Mouse (Mus musculus) ES-E14 (cell line): ENCODE measurements around the gene Ncaph2. TPM values are rescaled to one million over a fixed set of nuclear protein-coding genes. Genes with fewer than 3 reads are reported as not detected.

ENCODE experiments used
- DNase-seq: peaks from one replicate; pipeline ENCODE4 v3.0.0-alpha.2; 2013; ENCODE audit warnings: low read depth, low spot score
- H3K27ac ChIP-seq: 2 replicates; pipeline ENCODE4 v1.5.1; 2012; ENCODE audit warnings: low read depth, mild to moderate bottlenecking, low read length, moderate library complexity, mixed read lengths; ENCODE audit not compliant: poor library complexity, insufficient read depth, severe bottlenecking
- H3K36me3 ChIP-seq: 2 replicates; pipeline ENCODE4 v1.6.1; 2012; ENCODE audit warnings: mild to moderate bottlenecking, low read length, moderate library complexity, mixed read lengths; ENCODE audit not compliant: control insufficient read depth, poor library complexity, insufficient read depth, severe bottlenecking
- H3K4me1 ChIP-seq, 2 experiments: fragments of 150-350 bp in 1 of 2; sonication (generic) in 1 of 2; 2 replicates each; pipeline ENCODE4 v1.6.1; 2012; ENCODE audit warnings: low read length in 2 of 2, mild to moderate bottlenecking in 1 of 2, mixed read lengths in 1 of 2; ENCODE audit not compliant: control insufficient read depth in 2 of 2, insufficient read depth in 2 of 2, poor library complexity in 1 of 2
- H3K4me3 ChIP-seq, 2 experiments: fragments of 150-350 bp in 1 of 2; sonication (generic) in 1 of 2; 2 replicates each; pipeline ENCODE4 v1.5.1; 2012; ENCODE audit warnings: low read length in 2 of 2, low read depth in 1 of 2, mild to moderate bottlenecking in 1 of 2, mixed read lengths in 1 of 2; ENCODE audit not compliant: insufficient read depth in 1 of 2, poor library complexity in 1 of 2, severe bottlenecking in 1 of 2
- H3K9ac ChIP-seq: 2 replicates; pipeline ENCODE4 v1.6.1; 2012; ENCODE audit warnings: low read depth, mild to moderate bottlenecking, low read length, mixed read lengths; ENCODE audit not compliant: poor library complexity, insufficient read depth, severe bottlenecking
- H3K9me3 ChIP-seq: fragments of 150-350 bp; sonication (generic); 2 replicates; pipeline ENCODE4 v1.6.1; 2012; ENCODE audit warnings: low read depth, mild to moderate bottlenecking, low read length; ENCODE audit not compliant: control insufficient read depth, insufficient read depth
- CHD2 ChIP-seq: IDR thresholded peaks from 2 replicates; pipeline ENCODE4 v1.6.1; 2014; ENCODE audit warnings: mild to moderate bottlenecking, low read depth, low read length, inconsistent platforms
- HCFC1 ChIP-seq: IDR thresholded peaks from 2 replicates; pipeline ENCODE4 v1.6.1; 2012; ENCODE audit warnings: low read length, inconsistent platforms, borderline replicate concordance; ENCODE audit not compliant: insufficient read depth
- MAFK ChIP-seq: IDR thresholded peaks from 2 replicates; pipeline ENCODE4 v1.6.1; 2014; ENCODE audit warnings: mild to moderate bottlenecking, low read depth, low read length, inconsistent platforms; ENCODE audit not compliant: insufficient read depth
- ZC3H11A ChIP-seq: IDR thresholded peaks from 2 replicates; pipeline ENCODE4 v1.6.1; 2012; ENCODE audit warnings: low read depth, mild to moderate bottlenecking, inconsistent platforms, low read length, borderline replicate concordance
- ZNF384 ChIP-seq: IDR thresholded peaks from 2 replicates; pipeline ENCODE4 v1.6.1; 2012; ENCODE audit warnings: low read depth, low read length, inconsistent platforms
- in situ Hi-C, 2 experiments: fragments of 600-800 bp; cut with MboI; formaldehyde crosslinking; loops; one replicate each; pipeline ENCODE4 v1.15.1; 2025; ENCODE audit warnings: low sequenced_read_pairs in 2 of 2, inconsistent platforms in 1 of 2; ENCODE audit not compliant: unreplicated experiment in 2 of 2
- total RNA-seq: library from RNA; depleted of rRNA; stranded (reverse); fragments of 300-350 nt; gene quantifications from 2 replicates; pipeline ENCODE4 v1.2.3, GENCODE M21; 2012

Gene Ncaph2
- total RNA-seq, 1 experiment = 205 TPM

- H3K4me3 ChIP-seq = no peak overlapping the region
- TF ChIP-seq MAFK = no peak
- TF ChIP-seq CHD2 = no peak
- no peak for TF ChIP-seq HCFC1
- no peak for TF ChIP-seq ZNF384
- TF ChIP-seq ZC3H11A = no peak
- H3K27ac ChIP-seq = no peak overlapping the region
- H3K9ac ChIP-seq = no peak overlapping the region
- no peaks in the 10 kb centered on the region for H3K9me3 ChIP-seq
- in situ Hi-C loops = no loop called here
- DNase-seq = no peak
- peaks cover 0 to 9% of the 10 kb centered on the region in 2 experiments; a peak in 1 of 4 replicates for H3K4me1 ChIP-seq
- H3K36me3 ChIP-seq = peaks cover 17% of the 10 kb centered on the region; the same call in 1 of the 2 replicates
Measured at GRCm38 (mm10) chr15:89309962-89310498, 45.5 kb upstream of the Ncaph2 start.

GRCm38 (mm10) chr15:89313359-89313758 lies 42.2 kb upstream of the Ncaph2 start:
- H3K9ac ChIP-seq = no peak overlapping the region
- in situ Hi-C loops = no loop called here
- no peak overlapping the region for H3K4me3 ChIP-seq
- TF ChIP-seq HCFC1 (no peak), MAFK (no peak), CHD2 (no peak), ZNF384 (no peak), ZC3H11A (no peak)
- H3K27ac ChIP-seq = no peak overlapping the region
- no peak for DNase-seq
- H3K9me3 ChIP-seq = no peaks in the 10 kb centered on the region
- peaks cover 0 to 13% of the 10 kb centered on the region in 2 experiments; a peak in 1 of 4 replicates for H3K4me1 ChIP-seq
- no peaks in the 10 kb centered on the region for H3K36me3 ChIP-seq

GRCm38 (mm10) chr15:89314107-89314506 lies 41.4 kb upstream of the Ncaph2 start:
- H3K36me3 ChIP-seq = no peaks in the 10 kb centered on the region
- TF ChIP-seq ZNF384 (no peak), ZC3H11A (no peak), CHD2 (no peak), HCFC1 (no peak), MAFK (no peak)
- H3K9me3 ChIP-seq = no peaks in the 10 kb centered on the region
- H3K27ac ChIP-seq = no peak overlapping the region
- DNase-seq = no peak
- peaks cover 0 to 13% of the 10 kb centered on the region in 2 experiments; a peak in 1 of 4 replicates for H3K4me1 ChIP-seq
- H3K4me3 ChIP-seq = peak overlapping the region; percentile 93 to 94
- H3K9ac ChIP-seq = peak overlapping the region; percentile 91
- in situ Hi-C loops = no loop called here

- H3K36me3 ChIP-seq = no peaks in the 10 kb centered on the region
- DNase-seq = no peak
- no peak for TF ChIP-seq CHD2
- no peak for TF ChIP-seq MAFK
- H3K27ac ChIP-seq = no peak overlapping the region
- H3K4me3 ChIP-seq = peak overlapping the region; percentile 93 to 94
- H3K4me1 ChIP-seq = peaks cover 0 to 13% of the 10 kb centered on the region in 2 experiments; a peak in 1 of 4 replicates
- H3K9ac ChIP-seq = peak overlapping the region; percentile 91
- in situ Hi-C loops = no loop called here
- H3K9me3 ChIP-seq = no peaks in the 10 kb centered on the region
Measured at GRCm38 (mm10) chr15:89314511-89315189, 40.9 kb upstream of the Ncaph2 start.
